Mouse (Mus musculus): Measurements from ENCODE around the gene Scnn1a.

DNA sequence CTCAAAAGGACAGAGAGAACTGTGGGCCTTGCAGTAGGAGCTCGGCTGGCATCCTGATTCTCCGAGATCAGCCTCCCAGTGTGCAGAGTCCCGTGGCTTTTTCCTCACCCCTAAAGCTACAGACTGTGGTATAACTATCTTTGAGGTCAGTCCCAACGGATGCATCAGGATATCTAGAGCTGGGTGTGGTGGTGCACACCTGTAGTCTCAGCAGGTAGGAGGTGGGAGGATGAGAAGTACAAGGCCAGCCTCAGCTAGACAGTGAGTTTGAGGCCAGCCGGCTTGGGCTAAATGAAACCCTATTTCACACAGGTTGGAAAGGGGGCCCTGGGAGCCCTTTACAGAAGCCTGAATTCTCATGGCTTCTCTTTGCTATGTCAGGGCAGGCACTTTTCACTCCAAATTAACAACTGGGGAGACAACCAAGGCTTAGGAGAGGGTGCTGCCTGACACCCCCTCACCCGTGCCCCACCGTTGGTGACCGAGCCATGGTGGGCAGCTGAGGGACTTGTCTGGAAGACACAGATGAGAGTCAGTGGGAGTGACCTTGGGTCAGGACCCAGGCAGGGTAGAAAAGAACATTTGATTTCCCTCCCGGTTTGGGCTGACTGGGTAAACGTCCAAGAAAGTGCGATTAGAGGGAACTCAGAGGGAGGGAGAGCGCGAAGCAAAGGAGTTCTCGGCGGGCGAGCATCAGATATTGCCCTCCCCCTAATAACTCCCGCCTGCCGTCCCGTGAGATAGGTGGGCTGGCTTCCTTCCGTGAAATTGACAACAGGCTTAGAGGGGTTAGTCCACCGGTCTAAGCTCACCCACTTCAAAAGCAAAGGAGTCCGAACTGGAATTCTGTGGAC lies 28.5 kb downstream of the Scnn1a start, which contains the start of gene Tnfrsf1a:
- TF ChIP-seq CTCF (IDR thresholded peaks at IDR 0.05; ENCODE audit: low read depth) (no peak), EP300 (IDR thresholded peaks at IDR 0.05; ENCODE audit: low read depth) (no peak)

Data from heart, postnatal 0 days (tissue).